Mouse (Mus musculus) heart, embryonic 11.5 days (tissue): Measurements from ENCODE around the gene Snrk. TPM values are rescaled to one million over a fixed set of nuclear protein-coding genes. Genes with fewer than 3 reads are reported as not detected.

ENCODE experiments used
- ATAC-seq: fragments of 200-750 bp; cut with Nextera tagmentation; replicated peaks from 2 replicates; pipeline ENCODE4 v1.8.0; 2017; ENCODE audit warnings: moderate library complexity; ENCODE audit not compliant: insufficient number of reproducible peaks, low FRiP score, low TSS enrichment
- H3K27ac ChIP-seq: fragments of 300-500 bp; sonication (generic); 2 replicates; pipeline ENCODE4 v1.5.1; 2014; ENCODE audit warnings: mild to moderate bottlenecking, low read depth, low read length
- H3K27me3 ChIP-seq: fragments of 300-500 bp; sonication (generic); 2 replicates; pipeline ENCODE4 v1.6.1; 2014; ENCODE audit warnings: mild to moderate bottlenecking, low read length, mixed read lengths; ENCODE audit not compliant: control insufficient read depth, insufficient read depth
- H3K36me3 ChIP-seq: fragments of 300-500 bp; sonication (generic); 2 replicates; pipeline ENCODE4 v1.6.1; 2014; ENCODE audit warnings: mild to moderate bottlenecking, low read length, moderate library complexity, mixed read lengths; ENCODE audit not compliant: control insufficient read depth, insufficient read depth
- H3K4me1 ChIP-seq: fragments of 300-500 bp; sonication (generic); 2 replicates; pipeline ENCODE4 v1.6.1; 2014; ENCODE audit warnings: low read length; ENCODE audit not compliant: control insufficient read depth, insufficient read depth
- H3K4me2 ChIP-seq: fragments of 300-500 bp; sonication (generic); 2 replicates; pipeline ENCODE4 v1.6.1; 2014; ENCODE audit warnings: mild to moderate bottlenecking, moderate library complexity
- H3K4me3 ChIP-seq: fragments of 300-500 bp; sonication (generic); 2 replicates; pipeline ENCODE4 v1.5.1; 2014; ENCODE audit warnings: low read depth, low read length
- H3K9ac ChIP-seq: fragments of 300-500 bp; sonication (generic); 2 replicates; pipeline ENCODE4 v1.6.1; 2014; ENCODE audit warnings: mild to moderate bottlenecking, low read depth, low read length, moderate library complexity
- H3K9me3 ChIP-seq: fragments of 300-500 bp; sonication (generic); replicated peaks from 2 replicates; pipeline ENCODE4 v1.6.1; 2016; ENCODE audit warnings: low read length; ENCODE audit not compliant: control insufficient read depth
- WGBS: fragments of 180-500 bp; shearing (Covaris S2); extraction: QIAGEN DNeasy Blood & Tissue Kit; methylation state at CpG from one replicate; pipeline ENCODE4 v1.1.7; 2014; ENCODE audit not compliant: insufficient replicate concordance; 5-methylcytosine and 5-hydroxymethylcytosine counted together
- polyA plus RNA-seq: library from polyadenylated mRNA; unstranded; fragments of >200 nt; fragmentation: Nextera tagmentation; extraction: Ambion mirVana; gene quantifications from 2 replicates; pipeline ENCODE4 v1.2.1, GENCODE M21; 2014

Gene Snrk
- polyA plus RNA-seq, 1 experiment from 2014 or later = 30.6 TPM

- no peaks in the 10 kb centered on the region for H3K27me3 ChIP-seq
- H3K9ac ChIP-seq = no peak overlapping the region
- no peak for ATAC-seq
- H3K36me3 ChIP-seq = no peaks in the 10 kb centered on the region
- no peak overlapping the region for H3K4me2 ChIP-seq
- H3K9me3 ChIP-seq = no peaks in the 10 kb centered on the region
- no peak overlapping the region for H3K4me3 ChIP-seq
- H3K27ac ChIP-seq = peak overlapping the region; percentile 63
- no peaks in the 10 kb centered on the region for H3K4me1 ChIP-seq
- 39% methylated on average over 6 of the region's 6 CpGs for WGBS
Measured at GRCm38 (mm10) chr9:122085055-122085454, 32.0 kb upstream of the Snrk start.

GRCm38 (mm10) chr9:122085550-122086205, 31.4 kb upstream of the Snrk start:
- H3K9me3 ChIP-seq = no peaks in the 10 kb centered on the region
- H3K4me1 ChIP-seq = no peaks in the 10 kb centered on the region
- H3K27ac ChIP-seq = peak overlapping the region; percentile 63
- no peak for ATAC-seq
- no peak overlapping the region for H3K4me3 ChIP-seq
- no peak overlapping the region for H3K9ac ChIP-seq
- no peaks in the 10 kb centered on the region for H3K27me3 ChIP-seq
- H3K36me3 ChIP-seq = no peaks in the 10 kb centered on the region
- 68% methylated on average over 3 of the region's 3 CpGs for WGBS
- no peak overlapping the region for H3K4me2 ChIP-seq

- WGBS = 82% methylated on average over 6 of the region's 6 CpGs
- no peak overlapping the region for H3K27ac ChIP-seq
- no peak overlapping the region for H3K9ac ChIP-seq
- no peaks in the 10 kb centered on the region for H3K4me1 ChIP-seq
- H3K9me3 ChIP-seq = no peaks in the 10 kb centered on the region
- H3K27me3 ChIP-seq = no peaks in the 10 kb centered on the region
- no peak for ATAC-seq
- H3K4me3 ChIP-seq = no peak overlapping the region
- H3K4me2 ChIP-seq = no peak overlapping the region
- H3K36me3 ChIP-seq = no peaks in the 10 kb centered on the region
Measured at GRCm38 (mm10) chr9:122087086-122087485, 30.0 kb upstream of the Snrk start.

- Histone ChIP-seq H3K4me1 (no peaks in the 10 kb centered on the region), H3K9me3 (no peaks in the 10 kb centered on the region), H3K4me3 (no peak overlapping the region), H3K27ac (no peak overlapping the region), H3K27me3 (no peaks in the 10 kb centered on the region), H3K36me3 (no peaks in the 10 kb centered on the region), H3K9ac (no peak overlapping the region), H3K4me2 (no peak overlapping the region)
- no peak for ATAC-seq
- 56% methylated on average over 7 of the region's 7 CpGs for WGBS
Measured at GRCm38 (mm10) chr9:122091171-122091570, 25.9 kb upstream of the Snrk start.

- Histone ChIP-seq H3K9me3 (no peaks in the 10 kb centered on the region), H3K36me3 (no peaks in the 10 kb centered on the region), H3K9ac (no peak overlapping the region), H3K4me1 (no peaks in the 10 kb centered on the region), H3K27ac (no peak overlapping the region), H3K4me2 (no peak overlapping the region), H3K27me3 (no peaks in the 10 kb centered on the region), H3K4me3 (no peak overlapping the region)
- 54% methylated on average over 5 of the region's 5 CpGs for WGBS
- ATAC-seq = no peak
Measured at GRCm38 (mm10) chr9:122091782-122092228, 25.3 kb upstream of the Snrk start.

GRCm38 (mm10) chr9:122094171-122094570, 22.9 kb upstream of the Snrk start:
- no peak for ATAC-seq

GRCm38 (mm10) chr9:122096822-122097511, 20.1 kb upstream of the Snrk start:
- 72% methylated on average over 5 of the region's 5 CpGs for whole genome bisulfite sequencing
- no peaks in the 10 kb centered on the region for H3K27me3 ChIP-seq
- no peak for ATAC-seq

More at GRCm38 (mm10) chr9:122094171-122094570, 22.9 kb upstream of the Snrk start:
- no peaks in the 10 kb centered on the region for H3K27me3 ChIP-seq
- H3K9ac ChIP-seq = no peak overlapping the region
- 83% methylated on average over 1 of the region's 1 CpGs for WGBS
- no peaks in the 10 kb centered on the region for H3K4me1 ChIP-seq
- no peak overlapping the region for H3K27ac ChIP-seq
- no peak overlapping the region for H3K4me3 ChIP-seq
- no peaks in the 10 kb centered on the region for H3K9me3 ChIP-seq
- no peak overlapping the region for H3K4me2 ChIP-seq
- H3K36me3 ChIP-seq = no peaks in the 10 kb centered on the region

GRCm38 (mm10) chr9:122097535-122097934, 19.5 kb upstream of the Snrk start:
- Histone ChIP-seq H3K27ac (no peak overlapping the region), H3K4me2 (no peak overlapping the region), H3K36me3 (no peaks in the 10 kb centered on the region), H3K27me3 (no peaks in the 10 kb centered on the region), H3K9ac (no peak overlapping the region), H3K4me3 (no peak overlapping the region), H3K9me3 (no peaks in the 10 kb centered on the region), H3K4me1 (no peaks in the 10 kb centered on the region)
- no peak for ATAC-seq
- WGBS = 52% methylated on average over 6 of the region's 6 CpGs

More at GRCm38 (mm10) chr9:122096822-122097511, 20.1 kb upstream of the Snrk start:
- no peak overlapping the region for H3K4me3 ChIP-seq
- H3K4me1 ChIP-seq = no peaks in the 10 kb centered on the region
- H3K9ac ChIP-seq = no peak overlapping the region
- no peak overlapping the region for H3K4me2 ChIP-seq
- no peaks in the 10 kb centered on the region for H3K36me3 ChIP-seq
- no peaks in the 10 kb centered on the region for H3K9me3 ChIP-seq
- no peak overlapping the region for H3K27ac ChIP-seq
